Mouse (Mus musculus): ENCODE data around the gene Tpst1.

DNA sequence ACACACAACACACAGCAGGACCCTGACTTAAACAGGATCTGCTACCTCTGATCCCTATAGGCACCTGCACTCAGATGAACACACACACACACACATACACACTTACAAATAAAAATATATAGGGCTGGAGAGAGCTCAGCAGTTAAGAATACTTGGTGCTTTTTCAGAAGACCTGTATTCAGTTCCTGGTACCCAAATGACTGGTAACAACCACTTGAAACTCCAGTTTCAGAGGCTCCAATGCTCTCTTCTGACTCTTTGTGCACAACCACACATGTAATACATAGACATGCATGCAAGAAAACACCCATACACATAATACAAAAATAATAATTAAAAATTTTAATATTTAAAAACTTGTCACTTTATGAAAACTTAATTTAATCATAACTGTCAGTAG lies 39.5 kb downstream of the Tpst1 start:
- no peak for TF ChIP-seq CTCF (IDR thresholded peaks at IDR 0.05; ENCODE audit: borderline replicate concordance, insufficient read depth, low read depth, low read length)
- no peak for TF ChIP-seq POLR2A (IDR thresholded peaks at IDR 0.05; ENCODE audit: borderline replicate concordance, insufficient read depth, low read length)
